Mouse (Mus musculus) CH12.LX (cell line): ENCODE results near the gene Fam166a. TPM values are rescaled to one million over a fixed set of nuclear protein-coding genes. Genes with fewer than 3 reads are reported as not detected.
A peak's percentile ranks its signal among the peaks of the same experiment; 100 is the strongest.

Experiments
- DNase-seq: peaks from one replicate; pipeline ENCODE4 v3.0.0-alpha.2; 2013; ENCODE audit errors: extremely low read depth
- H3K27ac ChIP-seq: 2 replicates; pipeline ENCODE4 v1.5.1; 2012; ENCODE audit warnings: low read depth, mild to moderate bottlenecking, control low read depth, moderate library complexity; ENCODE audit not compliant: insufficient read depth
- H3K27me3 ChIP-seq: replicated peaks from 2 replicates; pipeline ENCODE3; 2012; ENCODE audit warnings: inconsistent platforms
- H3K36me3 ChIP-seq, 2 experiments: replicated peaks in 1 of 2; 2 replicates each; pipeline versions ENCODE3 to v1.6.1; 2012; ENCODE audit warnings: inconsistent platforms in 1 of 2, low read length in 1 of 2, mild to moderate bottlenecking in 1 of 2, mixed read lengths in 1 of 2, moderate library complexity in 1 of 2; ENCODE audit not compliant: control insufficient read depth in 1 of 2, insufficient read depth in 1 of 2
- H3K4me1 ChIP-seq, 2 experiments: 2 replicates each; pipeline ENCODE4 v1.6.1; 2012; ENCODE audit warnings: inconsistent platforms in 1 of 2, moderate library complexity in 1 of 2; ENCODE audit not compliant: insufficient read depth in 2 of 2, control insufficient read depth in 1 of 2
- H3K4me2 ChIP-seq: 2 replicates; pipeline ENCODE4 v1.6.1; 2012; ENCODE audit warnings: low read depth, mild to moderate bottlenecking, control low read depth; ENCODE audit not compliant: poor library complexity, insufficient read depth, severe bottlenecking
- H3K4me3 ChIP-seq, 3 experiments: fragments of 150-350 bp in 1 of 3; sonication (generic) in 1 of 3; replicated peaks in 1 of 3; 2 replicates each; pipeline versions ENCODE3 to v1.5.1; 2011 to 2012; ENCODE audit warnings: low read depth in 2 of 3, low read length in 2 of 3, mild to moderate bottlenecking in 2 of 3, moderate library complexity in 2 of 3, control low read depth in 1 of 3, improper control_type of control experiment in 1 of 3, inconsistent platforms in 1 of 3, mixed read lengths in 1 of 3; ENCODE audit not compliant: poor library complexity in 1 of 3
- H3K79me2 ChIP-seq: replicated peaks from 2 replicates; pipeline ENCODE4 v1.6.1; 2012; ENCODE audit warnings: mild to moderate bottlenecking, moderate library complexity; ENCODE audit not compliant: control insufficient read depth, poor library complexity, insufficient read depth, severe bottlenecking; ENCODE audit errors: extremely low read depth
- H3K9ac ChIP-seq: 2 replicates; pipeline ENCODE4 v1.6.1; 2012; ENCODE audit warnings: low read depth, mild to moderate bottlenecking, control low read depth, moderate library complexity; ENCODE audit not compliant: insufficient read depth
- H3K9me3 ChIP-seq: replicated peaks from 2 replicates; pipeline ENCODE3; 2012; ENCODE audit warnings: low read length, inconsistent platforms, mixed read lengths
- BHLHE40 ChIP-seq: IDR thresholded peaks from 2 replicates; pipeline ENCODE4 v1.6.1; 2011; ENCODE audit warnings: mild to moderate bottlenecking, low read depth, low read length, improper control_type of control experiment
- CHD2 ChIP-seq: IDR thresholded peaks from 2 replicates; pipeline ENCODE4 v1.6.1; 2011; ENCODE audit warnings: low read length, improper control_type of control experiment
- E2F4 ChIP-seq: IDR thresholded peaks from 2 replicates; pipeline ENCODE4 v1.6.1; 2011; ENCODE audit warnings: low read depth, low read length, improper control_type of control experiment; ENCODE audit not compliant: insufficient replicate concordance
- ELF1 ChIP-seq: IDR thresholded peaks from 2 replicates; pipeline ENCODE4 v1.6.1; 2014; ENCODE audit warnings: low read depth, mild to moderate bottlenecking, inconsistent platforms, low read length, improper control_type of control experiment
- HCFC1 ChIP-seq: IDR thresholded peaks from 2 replicates; pipeline ENCODE4 v1.6.1; 2012; ENCODE audit warnings: low read depth, mild to moderate bottlenecking, inconsistent platforms, low read length, improper control_type of control experiment
- IRF4 ChIP-seq: IDR thresholded peaks from 2 replicates; pipeline ENCODE4 v1.6.1; 2014; ENCODE audit warnings: low read depth, mild to moderate bottlenecking, inconsistent platforms, low read length, improper control_type of control experiment
- JUN ChIP-seq: IDR thresholded peaks from 2 replicates; pipeline ENCODE4 v1.6.1; 2011; ENCODE audit warnings: low read depth, mild to moderate bottlenecking, low read length, improper control_type of control experiment, moderate library complexity; ENCODE audit not compliant: insufficient read depth
- KAT2A ChIP-seq: IDR thresholded peaks from 2 replicates; pipeline ENCODE4 v1.6.1; 2012; ENCODE audit warnings: low read length, improper control_type of control experiment, inconsistent platforms; ENCODE audit not compliant: insufficient replicate concordance
- MAFK ChIP-seq: IDR thresholded peaks from 2 replicates; pipeline ENCODE4 v1.6.1; 2011; ENCODE audit warnings: low read length, improper control_type of control experiment; ENCODE audit not compliant: insufficient replicate concordance
- MAX ChIP-seq: IDR thresholded peaks from 2 replicates; pipeline ENCODE4 v1.6.1; 2011; ENCODE audit warnings: low read length, improper control_type of control experiment
- MYC ChIP-seq: IDR thresholded peaks from 2 replicates; pipeline ENCODE4 v1.6.1; 2011; ENCODE audit warnings: low read depth, mild to moderate bottlenecking, improper control_type of control experiment, low read length
- NRF1 ChIP-seq: IDR thresholded peaks from 2 replicates; pipeline ENCODE4 v1.6.1; 2014; ENCODE audit warnings: low read depth, mild to moderate bottlenecking, inconsistent platforms, low read length, improper control_type of control experiment, moderate library complexity
- PAX5 ChIP-seq: IDR thresholded peaks from 2 replicates; pipeline ENCODE4 v1.6.1; 2012; ENCODE audit warnings: low read length, inconsistent platforms, mixed read lengths
- POLR2A ChIP-seq: IDR thresholded peaks from 2 replicates; pipeline ENCODE4 v1.6.1; 2011; ENCODE audit warnings: low read depth, mild to moderate bottlenecking, improper control_type of control experiment, low read length
- POLR2AphosphoS2 ChIP-seq: IDR thresholded peaks from 2 replicates; pipeline ENCODE4 v1.6.1; 2011; ENCODE audit warnings: low read depth, low read length, improper control_type of control experiment
- RAD21 ChIP-seq: IDR thresholded peaks from 2 replicates; pipeline ENCODE4 v1.6.1; 2011; ENCODE audit warnings: low read depth, mild to moderate bottlenecking, low read length, improper control_type of control experiment, moderate library complexity
- RCOR1 ChIP-seq: conservative IDR thresholded peaks from 2 replicates; pipeline ENCODE4 v1.6.1; 2012; ENCODE audit warnings: low read depth, mild to moderate bottlenecking, inconsistent platforms, low read length, improper control_type of control experiment
- SIN3A ChIP-seq: IDR thresholded peaks from 2 replicates; pipeline ENCODE4 v1.6.1; 2012; ENCODE audit warnings: low read length, improper control_type of control experiment, inconsistent platforms
- TBP ChIP-seq: conservative IDR thresholded peaks from 2 replicates; pipeline ENCODE4 v1.6.1; 2011; ENCODE audit warnings: low read depth, low read length, improper control_type of control experiment
- TCF12 ChIP-seq: IDR thresholded peaks from 2 replicates; pipeline ENCODE4 v1.6.1; 2014; ENCODE audit warnings: low read depth, mild to moderate bottlenecking, inconsistent platforms, low read length, improper control_type of control experiment
- USF1 ChIP-seq: IDR thresholded peaks from 2 replicates; pipeline ENCODE4 v1.6.1; 2014; ENCODE audit warnings: low read depth, mild to moderate bottlenecking, inconsistent platforms, low read length, improper control_type of control experiment
- ZC3H11A ChIP-seq: IDR thresholded peaks from 2 replicates; pipeline ENCODE4 v1.6.1; 2012; ENCODE audit warnings: low read depth, mild to moderate bottlenecking, inconsistent platforms, low read length, improper control_type of control experiment
- ZKSCAN1 ChIP-seq: IDR thresholded peaks from 2 replicates; pipeline ENCODE4 v1.6.1; 2012; ENCODE audit warnings: low read depth, inconsistent platforms, low read length, improper control_type of control experiment, borderline replicate concordance
- ZNF384 ChIP-seq: IDR thresholded peaks from 2 replicates; pipeline ENCODE4 v1.6.1; 2012; ENCODE audit warnings: low read depth, low read length, improper control_type of control experiment, inconsistent platforms
- dilution Hi-C: fragments of 300-500 bp; cut with MboI; formaldehyde crosslinking; loops from 2 replicates; pipeline ENCODE4 v1.14.3; 2020; ENCODE audit warnings: low sequenced_read_pairs; ENCODE audit not compliant: extremely low pct_unique_long_range_greater_than_20kb, extremely low pct_ligation_motif_present
- in situ Hi-C: fragments of 300-500 bp; cut with MboI; formaldehyde crosslinking; loops from 3 replicates; pipeline ENCODE4 v1.14.3; 2019; ENCODE audit warnings: low sequenced_read_pairs, low pct_ligation_motif_present, low pct_unique_long_range_greater_than_20kb, mixed read lengths
- polyA plus RNA-seq: library from polyadenylated mRNA; unstranded; fragments of >175 nt; gene quantifications from 2 replicates; pipeline ENCODE4 v1.2.1, GENCODE M21; 2012; ENCODE audit warnings: low read depth; ENCODE audit not compliant: insufficient read length
- total RNA-seq, 2 experiments: library from RNA; depleted of rRNA; stranded (reverse); fragments of 300-350 nt in 1 of 2; fragments of >200 nt in 1 of 2; gene quantifications; 2 replicates each; pipeline ENCODE4 v1.2.3; 2012 to 2014

The Fam166a gene
- total and polyA plus RNA-seq, 3 experiments = 0.38 to 23.4 TPM; not detected in 1

DNA sequence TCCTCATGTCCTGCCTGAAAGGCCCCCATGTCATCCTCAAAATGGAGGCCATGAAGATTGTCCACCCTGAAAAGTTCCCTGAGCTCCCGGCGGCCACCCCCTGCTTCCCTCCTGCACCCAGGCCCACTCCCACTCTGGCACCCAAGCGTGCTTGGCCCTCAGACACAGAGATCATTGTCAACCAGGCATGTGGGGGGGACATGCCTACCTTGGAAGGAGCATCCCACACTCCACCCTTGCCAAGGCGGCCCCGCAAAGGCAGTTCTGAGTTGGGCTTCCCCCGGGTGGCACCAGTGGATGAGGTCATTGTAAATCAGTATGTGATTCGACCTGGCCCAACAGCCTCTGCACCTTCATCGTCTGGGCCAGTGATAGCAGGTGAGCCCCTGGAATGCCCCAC, 24.8 kb downstream of the Fam166a start:
- Histone ChIP-seq H3K4me3 (no peak overlapping the region), H3K36me3 (peaks cover 35 to 50% of the 10 kb centered on the region in 2 experiments), H3K27me3 (peaks cover 26% of the 10 kb centered on the region), H3K9ac (no peak overlapping the region), H3K79me2 (no peaks in the 10 kb centered on the region), H3K4me1 (peaks cover 8 to 16% of the 10 kb centered on the region in 2 experiments), H3K27ac (no peak overlapping the region), H3K9me3 (no peaks in the 10 kb centered on the region), H3K4me2 (no peak overlapping the region)
- DNase-seq = no peak
- in situ Hi-C loops = no loop called here
- dilution Hi-C loops = no loop called here
- TF ChIP-seq E2F4 (no peak), ZKSCAN1 (no peak), NRF1 (no peak), POLR2AphosphoS2 (no peak), ELF1 (no peak), ZNF384 (no peak), MYC (no peak), SIN3A (no peak)

GRCm38 (mm10) chr2:25244144-25244543, 25.6 kb downstream of the Fam166a start:
- H3K27me3 ChIP-seq = peaks cover 19% of the 10 kb centered on the region
- H3K36me3 ChIP-seq = peaks cover 43 to 58% of the 10 kb centered on the region in 2 experiments
- no peak overlapping the region for H3K4me3 ChIP-seq
- H3K27ac ChIP-seq = no peak overlapping the region
- H3K4me1 ChIP-seq = peaks cover 8 to 16% of the 10 kb centered on the region in 2 experiments
- no peaks in the 10 kb centered on the region for H3K79me2 ChIP-seq
- TF ChIP-seq CHD2 (no peak), POLR2A (peak; percentile 14; the same call in 1 of the 2 replicates)
- H3K9ac ChIP-seq = no peak overlapping the region
- in situ Hi-C loops (no loop called here), dilution Hi-C loops (no loop called here)
- no peak for DNase-seq
- no peaks in the 10 kb centered on the region for H3K9me3 ChIP-seq
- H3K4me2 ChIP-seq = no peak overlapping the region

GRCm38 (mm10) chr2:25246183-25247072, 27.9 kb downstream of the Fam166a start, which contains the start of gene AL732309.1:
AL732309.1 (minus strand) TSS chr2:25246863.
- Histone ChIP-seq H3K36me3 (peaks cover 64 to 81% of the 10 kb centered on the region in 2 experiments), H3K4me3 (no peak within 1 kb of the TSS), H3K4me1 (peaks cover 3% of the 10 kb centered on the region in 2 experiments)

More at GRCm38 (mm10) chr2:25246183-25247072, 27.9 kb downstream of the Fam166a start, which contains the start of gene AL732309.1:
- no peak within 1 kb of the TSS for H3K4me2 ChIP-seq
- dilution Hi-C loops = no loop called here
- no peak within 1 kb of the TSS for H3K9ac ChIP-seq
- no peaks in the 10 kb centered on the region for H3K9me3 ChIP-seq
- no peak within 1 kb of the TSS for H3K27ac ChIP-seq
- TF ChIP-seq USF1 (no peak), MAFK (no peak), NRF1 (no peak), TCF12 (no peak), RCOR1 (no peak), IRF4 (no peak), RAD21 (no peak), PAX5 (no peak), ELF1 (no peak), MAX (no peak), ZC3H11A (no peak), JUN (no peak), TBP (no peak), E2F4 (no peak), BHLHE40 (no peak), SIN3A (no peak), MYC (no peak), HCFC1 (no peak), KAT2A (no peak)
- TF ChIP-seq, all 38 proteins: peak for 0
- in situ Hi-C loops = no loop called here
- Histone ChIP-seq H3K27me3 (peaks cover 6% of the 10 kb centered on the region), H3K79me2 (no peaks in the 10 kb centered on the region)
- DNase-seq = no peak
